8 mouse cellular contexts compared by ENCODE assay signal in genomic region chr2:85060591-85061060, GRCm38 (mm10). TPM values are rescaled to one million over a fixed set of nuclear protein-coding genes. Genes with fewer than 3 reads are reported as not detected.
DNase-seq lines count a peak whose midpoint lies in the region; ATAC-seq lines count a peak whose summit lies in the region.

No protein-coding gene starts in this region.

- no peak overlapping the region for H3K4me2 ChIP-seq in midbrain, embryonic 16.5 days (ENCODE audit: low read length)
- peak overlapping the region; percentile 74 for H3K4me2 ChIP-seq in embryonic facial prominence, embryonic 14.5 days (ENCODE audit: low read depth, low read length)
- peak overlapping the region; percentile 78 for H3K4me2 ChIP-seq in heart, embryonic 11.5 days

- 22% methylated on average over 11 of the region's 11 CpGs for WGBS in midbrain, embryonic 10.5 days
- 24% methylated on average over 11 of the region's 11 CpGs for WGBS in midbrain, embryonic 16.5 days
- 8% methylated on average over 7 of the region's 11 CpGs for whole genome bisulfite sequencing in embryonic facial prominence, embryonic 14.5 days
- WGBS in heart, embryonic 11.5 days (ENCODE audit: insufficient replicate concordance): 9% methylated on average over 11 of the region's 11 CpGs

- H3K9me3 ChIP-seq in midbrain, embryonic 10.5 days (replicated peaks): no peaks in the 10 kb centered on the region
- no peaks in the 10 kb centered on the region for H3K9me3 ChIP-seq in midbrain, embryonic 16.5 days (replicated peaks; ENCODE audit: control insufficient read depth, low read length, poor library complexity, severe bottlenecking)
- H3K9me3 ChIP-seq in embryonic facial prominence, embryonic 14.5 days (ENCODE audit: control insufficient read depth, low read length): no peaks in the 10 kb centered on the region
- H3K9me3 ChIP-seq in heart, embryonic 11.5 days (replicated peaks; ENCODE audit: control insufficient read depth, low read length): no peaks in the 10 kb centered on the region

- no peak overlapping the region; the same call in 1 of the 2 replicates for H3K9ac ChIP-seq in midbrain, embryonic 16.5 days (ENCODE audit: low read depth, low read length)
- H3K9ac ChIP-seq in embryonic facial prominence, embryonic 14.5 days (ENCODE audit: low read depth, low read length): peak overlapping the region; percentile 61
- peak overlapping the region; percentile 66 for H3K9ac ChIP-seq in heart, embryonic 11.5 days (ENCODE audit: low read depth, low read length)

- no peak for ATAC-seq in midbrain, embryonic 16.5 days
- ATAC-seq in embryonic facial prominence, embryonic 14.5 days (ENCODE audit: low read depth): peak; percentile 89
- ATAC-seq in heart, embryonic 11.5 days (replicated peaks; ENCODE audit: insufficient number of reproducible peaks, low FRiP score, low TSS enrichment): peak; percentile 61

- peak overlapping the region; percentile 22 for H3K4me3 ChIP-seq in midbrain, embryonic 10.5 days
- no peak overlapping the region for H3K4me3 ChIP-seq in midbrain, embryonic 16.5 days (ENCODE audit: low read depth, low read length)
- peak overlapping the region; percentile 39 for H3K4me3 ChIP-seq in embryonic facial prominence, embryonic 14.5 days (ENCODE audit: low read depth, low read length)
- peak overlapping the region; percentile 45 for H3K4me3 ChIP-seq in heart, embryonic 11.5 days (ENCODE audit: low read depth, low read length)

- H3K27me3 ChIP-seq in midbrain, embryonic 10.5 days (ENCODE audit: low read depth, poor library complexity, severe bottlenecking): no peaks in the 10 kb centered on the region
- no peaks in the 10 kb centered on the region for H3K27me3 ChIP-seq in midbrain, embryonic 16.5 days (ENCODE audit: control insufficient read depth, insufficient read depth, low read depth, low read length)
- no peaks in the 10 kb centered on the region for H3K27me3 ChIP-seq in embryonic facial prominence, embryonic 14.5 days (replicated peaks; ENCODE audit: control insufficient read depth, insufficient read depth, low read length)
- H3K27me3 ChIP-seq in heart, embryonic 11.5 days (ENCODE audit: control insufficient read depth, insufficient read depth, low read length): no peaks in the 10 kb centered on the region

- H3K27ac ChIP-seq in midbrain, embryonic 10.5 days (replicated peaks): peak overlapping the region; percentile 30; the same call in 1 of the 2 replicates
- H3K27ac ChIP-seq in midbrain, embryonic 16.5 days (ENCODE audit: low read length): no peak overlapping the region
- H3K27ac ChIP-seq in embryonic facial prominence, embryonic 14.5 days (replicated peaks; ENCODE audit: low read depth, low read length): peak overlapping the region; percentile 70
- no peak overlapping the region for H3K27ac ChIP-seq in heart, embryonic 11.5 days (ENCODE audit: low read depth, low read length)

- H3K4me1 ChIP-seq in midbrain, embryonic 10.5 days: peaks cover 9% of the 10 kb centered on the region
- peaks cover 3% of the 10 kb centered on the region; the same call in 1 of the 2 replicates for H3K4me1 ChIP-seq in midbrain, embryonic 16.5 days (ENCODE audit: control insufficient read depth, insufficient read depth, low read length)
- H3K4me1 ChIP-seq in embryonic facial prominence, embryonic 14.5 days (ENCODE audit: control insufficient read depth, insufficient read depth, low read length): peaks cover 16% of the 10 kb centered on the region
- H3K4me1 ChIP-seq in heart, embryonic 11.5 days (ENCODE audit: control insufficient read depth, insufficient read depth, low read length): peaks cover 10% of the 10 kb centered on the region

- peaks cover 100% of the 10 kb centered on the region for H3K36me3 ChIP-seq in midbrain, embryonic 10.5 days
- H3K36me3 ChIP-seq in midbrain, embryonic 16.5 days (ENCODE audit: control insufficient read depth, insufficient read depth, low read length): peaks cover 44% of the 10 kb centered on the region
- peaks cover 89% of the 10 kb centered on the region for H3K36me3 ChIP-seq in embryonic facial prominence, embryonic 14.5 days (ENCODE audit: control insufficient read depth, insufficient read depth, low read length)
- peaks cover 25% of the 10 kb centered on the region for H3K36me3 ChIP-seq in heart, embryonic 11.5 days (ENCODE audit: control insufficient read depth, insufficient read depth, low read length)

- no peak for DNase-seq in midbrain, embryonic 10.5 days (ENCODE audit: low spot score)
- DNase-seq in embryonic facial prominence, embryonic 14.5 days (ENCODE audit: low spot score): peak; percentile 84
- DNase-seq in kidney, adult 9 months: peak; percentile 93
- DNase-seq in lung, postnatal 10 days: peak; percentile 85
- DNase-seq in thymus, postnatal 14 days: peak; percentile 42
- DNase-seq in spleen, postnatal 4 days (ENCODE audit: low spot score in 2 of 2): no peak

RNA-seq across cellular contexts. Expression of gene Tnks1bp1, which starts 12.8 kb away (rescaled TPM):
- 29.9 and 33.7 TPM in 2 replicates for polyA plus RNA-seq in midbrain, embryonic 10.5 days (2016; fragmentation: Nextera tagmentation; extraction: Ambion mirVana)
- 23.0 and 27.4 TPM in 2 replicates for polyA plus RNA-seq in midbrain, embryonic 16.5 days (2015; fragmentation: Nextera tagmentation; extraction: Ambion mirVana)
- 14.7 and 16.6 TPM in 2 replicates for polyA plus RNA-seq in embryonic facial prominence, embryonic 14.5 days (2014; fragmentation: Nextera tagmentation; extraction: Ambion mirVana)
- polyA plus RNA-seq in heart, embryonic 11.5 days (2014; fragmentation: Nextera tagmentation; extraction: Ambion mirVana): 7.0 TPM in 2 replicates

RNA-seq across cellular contexts. Expression of gene P2rx3, which starts 23.4 kb away (rescaled TPM):
- polyA plus RNA-seq in midbrain, embryonic 10.5 days (2016; fragmentation: Nextera tagmentation; extraction: Ambion mirVana): 4.7 and 6.2 TPM in 2 replicates
- 1.4 and 2.1 TPM in 2 replicates for polyA plus RNA-seq in midbrain, embryonic 16.5 days (2015; fragmentation: Nextera tagmentation; extraction: Ambion mirVana)
- 6.7 and 7.0 TPM in 2 replicates for polyA plus RNA-seq in embryonic facial prominence, embryonic 14.5 days (2014; fragmentation: Nextera tagmentation; extraction: Ambion mirVana)
- 0.44 and 0.77 TPM in 2 replicates for polyA plus RNA-seq in heart, embryonic 11.5 days (2014; fragmentation: Nextera tagmentation; extraction: Ambion mirVana)

RNA-seq across cellular contexts. Expression of gene Ssrp1, which starts 23.6 kb away (rescaled TPM):
- 392 and 411 TPM in 2 replicates for polyA plus RNA-seq in midbrain, embryonic 10.5 days (2016; fragmentation: Nextera tagmentation; extraction: Ambion mirVana)
- 162 and 170 TPM in 2 replicates for polyA plus RNA-seq in midbrain, embryonic 16.5 days (2015; fragmentation: Nextera tagmentation; extraction: Ambion mirVana)
- polyA plus RNA-seq in embryonic facial prominence, embryonic 14.5 days (2014; fragmentation: Nextera tagmentation; extraction: Ambion mirVana): 217 and 272 TPM in 2 replicates
- polyA plus RNA-seq in heart, embryonic 11.5 days (2014; fragmentation: Nextera tagmentation; extraction: Ambion mirVana): 180 and 194 TPM in 2 replicates

Comparison
In these comparisons a context has a peak if more than half of its experiments do, and no peak if none do; other contexts are left out.
1. H3K27ac ChIP-seq: peak in midbrain, embryonic 10.5 days (single experiment) and embryonic facial prominence, embryonic 14.5 days (single experiment); none in midbrain, embryonic 16.5 days (single experiment) and heart, embryonic 11.5 days (single experiment).
2. DNase-seq: peak in embryonic facial prominence, embryonic 14.5 days (single experiment), kidney, adult 9 months (single experiment), lung, postnatal 10 days (single experiment) and thymus, postnatal 14 days (single experiment); none in midbrain, embryonic 10.5 days (single experiment) and spleen, postnatal 4 days (0 of 2).